Comparison of ENCODE assay signal across 20 mouse cellular contexts in the genomic region with DNA sequence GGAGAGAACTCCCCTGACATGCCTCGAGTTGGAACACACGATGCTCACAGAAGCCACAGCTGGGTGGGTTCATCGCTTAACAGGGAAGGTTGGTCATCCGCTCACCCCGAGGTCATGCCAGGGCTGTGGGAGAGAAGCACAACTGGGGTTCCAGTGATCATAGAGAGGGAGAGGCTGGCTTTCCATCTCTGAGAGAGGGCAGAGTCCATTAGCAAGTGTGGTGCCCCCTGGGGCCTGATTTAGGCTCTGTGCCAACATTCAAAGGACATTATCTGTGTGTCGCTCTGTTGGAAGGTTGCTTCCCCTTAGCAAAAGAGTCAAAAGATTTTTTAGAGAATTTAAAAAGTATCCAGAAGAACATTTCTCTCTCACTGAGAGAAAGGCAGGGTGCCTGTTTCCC. TPM values are rescaled to one million over a fixed set of nuclear protein-coding genes. Genes with fewer than 3 reads are reported as not detected.
DNase-seq lines count a peak whose midpoint lies in the region; ATAC-seq and TF ChIP-seq lines count a peak whose summit lies in the region.
"Had no signal": no experiment of that assay in that cellular context is flagged by ENCODE, and none has a peak within 500 bp of the region (broad histone marks: within the 10 kb centered on the region; RNA-seq: fewer than 3 reads in every experiment).

No protein-coding gene starts in this region.

- H3K9ac ChIP-seq in kidney, postnatal 0 days (ENCODE audit: low read depth, low read length): no peak overlapping the region
- 0 out of 2 replicates have a peak overlapping the region, but pooled peaks have one; percentile 9 for H3K9ac ChIP-seq in neural tube, embryonic 13.5 days
- H3K9ac ChIP-seq: embryonic facial prominence, embryonic 12.5 days; forebrain, embryonic 12.5 days; heart, embryonic 13.5 days; hindbrain, embryonic 14.5 days had no signal

- no peak overlapping the region for H3K4me3 ChIP-seq in kidney, postnatal 0 days (replicated peaks; ENCODE audit: low read depth, low read length)
- H3K4me3 ChIP-seq in neural tube, embryonic 13.5 days: no peak overlapping the region
- H3K4me3 ChIP-seq: embryonic facial prominence, embryonic 12.5 days; forebrain, embryonic 12.5 days; heart, embryonic 13.5 days had no signal

- no peaks in the 10 kb centered on the region for H3K36me3 ChIP-seq in kidney, postnatal 0 days (ENCODE audit: insufficient read depth, low read length)
- no peaks in the 10 kb centered on the region for H3K36me3 ChIP-seq in neural tube, embryonic 13.5 days
- H3K36me3 ChIP-seq: embryonic facial prominence, embryonic 12.5 days; forebrain, embryonic 12.5 days; G1E; heart, embryonic 13.5 days had no signal

- H3K9me3 ChIP-seq in kidney, postnatal 0 days (replicated peaks; ENCODE audit: low read length): no peaks in the 10 kb centered on the region
- H3K9me3 ChIP-seq in neural tube, embryonic 13.5 days: no peaks in the 10 kb centered on the region
- H3K9me3 ChIP-seq: embryonic facial prominence, embryonic 12.5 days; forebrain, embryonic 12.5 days; G1E; heart, embryonic 13.5 days had no signal

- no peak overlapping the region for H3K4me2 ChIP-seq in kidney, postnatal 0 days (ENCODE audit: low read length)
- H3K4me2 ChIP-seq in neural tube, embryonic 13.5 days: no peak overlapping the region
- H3K4me2 ChIP-seq: embryonic facial prominence, embryonic 12.5 days; forebrain, embryonic 12.5 days; heart, embryonic 13.5 days; hindbrain, embryonic 14.5 days had no signal

- DNase-seq in cerebellum, postnatal 10 days: peak; percentile 48 to 66
- no peak for DNase-seq in cerebellum, adult 9-10 months
- DNase-seq in kidney, postnatal 0 days (ENCODE audit: low spot score): no peak
- DNase-seq in kidney, postnatal 25 days: no peak
- no peak for DNase-seq in neural tube, embryonic 10.5 days (ENCODE audit: extremely low spot score, low spot score)
- no peak for DNase-seq in gastrocnemius, postnatal 36 days
- DNase-seq: adrenal gland, postnatal 14 days; B cell, adult 2 months; cerebellum, adult 18-20 months; embryo, embryonic 11 days; gastrocnemius, postnatal 10 days; heart, postnatal 36 days had no signal

- H3K4me1 ChIP-seq in kidney, postnatal 0 days (replicated peaks; ENCODE audit: insufficient read depth, low read length): no peaks in the 10 kb centered on the region
- H3K4me1 ChIP-seq in neural tube, embryonic 13.5 days (replicated peaks): peaks cover 29% of the 10 kb centered on the region
- H3K4me1 ChIP-seq: embryonic facial prominence, embryonic 12.5 days; heart, embryonic 13.5 days had no signal

- H3K27me3 ChIP-seq in kidney, postnatal 0 days (ENCODE audit: insufficient read depth, low read length): no peaks in the 10 kb centered on the region
- H3K27me3 ChIP-seq in neural tube, embryonic 13.5 days: peaks cover 23% of the 10 kb centered on the region

- no peak for TF ChIP-seq CTCF in kidney, postnatal 0 days (IDR thresholded peaks at IDR 0.05; ENCODE audit: low read depth)

- WGBS in kidney, postnatal 0 days: 45% methylated on average over 6 of the region's 6 CpGs
- WGBS in neural tube, embryonic 13.5 days: 50% methylated on average over 6 of the region's 6 CpGs

- ATAC-seq in kidney, postnatal 0 days (replicated peaks; ENCODE audit: low FRiP score, low read depth): 0 out of 2 replicates have a peak, but pooled peaks have one; percentile 46
- ATAC-seq in neural tube, embryonic 13.5 days (ENCODE audit: low read depth): no peak
- ATAC-seq: CD4-positive, CD25-positive, alpha-beta regulatory T cell, adult 4 months; forebrain, embryonic 16.5 days had no signal

- no peak overlapping the region for H3K27ac ChIP-seq in kidney, postnatal 0 days
- no peak overlapping the region for H3K27ac ChIP-seq in neural tube, embryonic 13.5 days (replicated peaks)
- H3K27ac ChIP-seq: embryonic facial prominence, embryonic 12.5 days; forebrain, embryonic 12.5 days; heart, embryonic 13.5 days; hindbrain, embryonic 14.5 days had no signal

- intact Hi-C loops in gastrocnemius, postnatal 36 days (cut with DNase I): no loop called here

RNA-seq across cellular contexts. Expression of gene A430005L14Rik, which starts 12.8 kb away (rescaled TPM):
- 93.3 and 94.8 TPM in 2 replicates for polyA plus RNA-seq in kidney, postnatal 0 days (2015; fragmentation: Nextera tagmentation; extraction: Ambion mirVana)
- polyA plus RNA-seq in neural tube, embryonic 13.5 days (2015; fragmentation: Nextera tagmentation; extraction: Ambion mirVana): 60.9 and 61.5 TPM in 2 replicates
- 10 to 100 TPM; 10.5 to 14.3 TPM for total RNA-seq in gastrocnemius, postnatal 36 days (2021)

RNA-seq across cellular contexts. Expression of gene Dffb, which starts 30.7 kb away (rescaled TPM):
- 9.7 and 10.7 TPM in 2 replicates for polyA plus RNA-seq in kidney, postnatal 0 days (2015; fragmentation: Nextera tagmentation; extraction: Ambion mirVana)
- polyA plus RNA-seq in neural tube, embryonic 13.5 days (2015; fragmentation: Nextera tagmentation; extraction: Ambion mirVana): 10.9 and 12.8 TPM in 2 replicates
- total RNA-seq in gastrocnemius, postnatal 36 days (2021): 1 to 10 TPM; 1.3 to 1.8 TPM

RNA-seq across cellular contexts. Expression of gene Cep104, which starts 30.7 kb away (rescaled TPM):
- 8.7 and 10.9 TPM in 2 replicates for polyA plus RNA-seq in kidney, postnatal 0 days (2015; fragmentation: Nextera tagmentation; extraction: Ambion mirVana)
- polyA plus RNA-seq in neural tube, embryonic 13.5 days (2015; fragmentation: Nextera tagmentation; extraction: Ambion mirVana): 16.4 and 19.8 TPM in 2 replicates
- total RNA-seq in gastrocnemius, postnatal 36 days (2021): 10 to 100 TPM; 23.0 to 24.0 TPM

Comparison
In these comparisons a context has a peak if more than half of its experiments do, and no peak if none do; other contexts are left out.
1. DNase-seq: peak in cerebellum, postnatal 10 days (2 of 2); none in cerebellum, adult 9-10 months (single experiment), kidney, postnatal 0 days (single experiment), kidney, postnatal 25 days (0 of 2), neural tube, embryonic 10.5 days (single experiment) and gastrocnemius, postnatal 36 days (0 of 2).